In the genomic region with DNA sequence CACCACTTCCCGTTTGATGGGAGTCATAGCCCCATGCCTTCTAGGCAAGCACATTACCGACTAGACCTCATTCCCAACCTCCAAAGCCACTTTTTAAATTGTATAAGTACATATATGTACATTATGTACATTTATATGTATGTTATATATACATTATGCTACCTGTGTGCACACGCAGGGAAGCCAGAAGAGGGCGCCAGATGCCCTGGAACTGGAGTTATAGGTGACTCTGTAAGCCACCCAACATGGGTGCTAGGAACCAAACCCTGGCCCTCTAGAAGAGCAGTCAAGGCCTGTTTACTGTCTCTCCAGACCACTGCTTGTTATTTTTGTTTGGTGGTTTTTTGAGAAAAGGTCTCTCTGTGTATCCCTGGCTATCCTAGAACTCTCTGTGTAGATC, we compare ENCODE assay signal across 26 mouse cellular contexts. TPM values are rescaled to one million over a fixed set of nuclear protein-coding genes. Genes with fewer than 3 reads are reported as not detected.
DNase-seq lines count a peak whose midpoint lies in the region; ATAC-seq and TF ChIP-seq lines count a peak whose summit lies in the region.
"Had no signal": no experiment of that assay in that cellular context is flagged by ENCODE, and none has a peak within 500 bp of the region (broad histone marks: within the 10 kb centered on the region; RNA-seq: fewer than 3 reads in every experiment).

No protein-coding gene starts in this region.

- peak; percentile 3; the same call in 1 of the 2 replicates for TF ChIP-seq CTCF in gastrocnemius, adult 2 months (IDR thresholded peaks at IDR 0.05)
- peak; percentile 12; the same call in 1 of the 2 replicates for TF ChIP-seq CTCF in lung, embryonic 14.5 days (IDR thresholded peaks at IDR 0.05; ENCODE audit: low read depth)
- TF ChIP-seq CTCF in lung, adult 2 months (IDR thresholded peaks at IDR 0.05; ENCODE audit: insufficient read depth, low read length), result no peak
- TF ChIP-seq CTCF in stomach, postnatal 0 days (IDR thresholded peaks at IDR 0.05; ENCODE audit: low read depth), result peak; percentile 22; the same call in 1 of the 2 replicates

- no peak for DNase-seq in gastrocnemius, adult 2 months
- no peak for DNase-seq in gastrocnemius, adult 8-10 months (ENCODE audit: low spot score in 2 of 2)
- DNase-seq in lung, embryonic 14.5 days, result no peak
- DNase-seq in lung, adult 2 months, result no peak
- DNase-seq in ES-CJ7 (ENCODE audit: low read depth, low spot score), result peak; percentile 41
- DNase-seq in stomach, postnatal 0 days (ENCODE audit: low spot score), result no peak
- no peak for DNase-seq in urinary bladder, adult 18-20 months (ENCODE audit: low spot score in 2 of 2)
- DNase-seq in midbrain, embryonic 10.5 days (ENCODE audit: low spot score), result no peak
- DNase-seq: adrenal gland, adult 8-10 months; cerebellum, postnatal 25 days; gastrocnemius, postnatal 10 days; heart, adult 11 months; heart, postnatal 4 days; kidney, adult 11 months; kidney, postnatal 10 days; lung, postnatal 10 days; midbrain, embryonic 14.5 days had no signal

- no peaks in the 10 kb centered on the region for H3K9me3 ChIP-seq in lung, embryonic 14.5 days (ENCODE audit: low read depth, low read length)
- H3K9me3 ChIP-seq in stomach, postnatal 0 days (ENCODE audit: control insufficient read depth, low read length), result no peaks in the 10 kb centered on the region
- H3K9me3 ChIP-seq in midbrain, embryonic 10.5 days (replicated peaks), result no peaks in the 10 kb centered on the region
- H3K9me3 ChIP-seq: embryonic facial prominence, embryonic 15.5 days; hindbrain, embryonic 15.5 days; limb, embryonic 15.5 days; neural tube, embryonic 13.5 days had no signal

- no peak overlapping the region for H3K27ac ChIP-seq in gastrocnemius, adult 2 months
- no peak overlapping the region for H3K27ac ChIP-seq in lung, embryonic 14.5 days (ENCODE audit: low read depth)
- H3K27ac ChIP-seq in stomach, postnatal 0 days (replicated peaks), result no peak overlapping the region
- H3K27ac ChIP-seq in midbrain, embryonic 10.5 days (replicated peaks), result no peak overlapping the region
- H3K27ac ChIP-seq: embryonic facial prominence, embryonic 15.5 days; hindbrain, embryonic 15.5 days; limb, embryonic 15.5 days; neural tube, embryonic 13.5 days had no signal

- H3K4me1 ChIP-seq in lung, embryonic 14.5 days (ENCODE audit: insufficient read depth), result no peaks in the 10 kb centered on the region
- H3K4me1 ChIP-seq in lung, adult 2 months (ENCODE audit: control insufficient read depth, insufficient read depth, low read length), result no peaks in the 10 kb centered on the region
- H3K4me1 ChIP-seq in stomach, postnatal 0 days (replicated peaks; ENCODE audit: control insufficient read depth, insufficient read depth), result no peaks in the 10 kb centered on the region
- no peaks in the 10 kb centered on the region for H3K4me1 ChIP-seq in midbrain, embryonic 10.5 days
- H3K4me1 ChIP-seq: embryonic facial prominence, embryonic 15.5 days; hindbrain, embryonic 15.5 days; limb, embryonic 15.5 days; neural tube, embryonic 13.5 days had no signal

- no peaks in the 10 kb centered on the region for H3K36me3 ChIP-seq in lung, embryonic 14.5 days (ENCODE audit: insufficient read depth)
- H3K36me3 ChIP-seq in stomach, postnatal 0 days (ENCODE audit: control insufficient read depth, insufficient read depth, low read length), result no peaks in the 10 kb centered on the region
- H3K36me3 ChIP-seq in midbrain, embryonic 10.5 days, result peaks cover 3% of the 10 kb centered on the region; the same call in 1 of the 2 replicates
- H3K36me3 ChIP-seq: embryonic facial prominence, embryonic 15.5 days; hindbrain, embryonic 15.5 days; limb, embryonic 15.5 days; neural tube, embryonic 13.5 days had no signal

- H3K4me2 ChIP-seq in lung, embryonic 14.5 days, result no peak overlapping the region
- H3K4me2 ChIP-seq in stomach, postnatal 0 days (replicated peaks; ENCODE audit: low read depth), result no peak overlapping the region
- H3K4me2 ChIP-seq: embryonic facial prominence, embryonic 15.5 days; hindbrain, embryonic 15.5 days; limb, embryonic 15.5 days; neural tube, embryonic 13.5 days had no signal

- H3K9ac ChIP-seq in lung, embryonic 14.5 days, result no peak overlapping the region
- no peak overlapping the region for H3K9ac ChIP-seq in stomach, postnatal 0 days (ENCODE audit: low read length)
- H3K9ac ChIP-seq: embryonic facial prominence, embryonic 15.5 days; hindbrain, embryonic 15.5 days; limb, embryonic 15.5 days; neural tube, embryonic 13.5 days had no signal

- ATAC-seq in lung, embryonic 14.5 days (ENCODE audit: insufficient read depth), result no peak
- no peak for ATAC-seq in stomach, postnatal 0 days (ENCODE audit: low FRiP score, low TSS enrichment)
- ATAC-seq: CD4-positive, CD25-positive, alpha-beta regulatory T cell, adult 4 months had no signal

- intact Hi-C loops in gastrocnemius, adult 2 months (cut with DNase I), result no loop called here

- TF ChIP-seq EP300 in stomach, postnatal 0 days (optimal IDR thresholded peaks at IDR 0.05), result no peak

- TF ChIP-seq POLR2A in lung, adult 2 months (IDR thresholded peaks at IDR 0.05; ENCODE audit: borderline replicate concordance, extremely low read depth, low read depth, low read length), result no peak

- H3K4me3 ChIP-seq in gastrocnemius, adult 2 months, result no peak overlapping the region
- no peak overlapping the region for H3K4me3 ChIP-seq in lung, embryonic 14.5 days (ENCODE audit: low read depth, low read length)
- H3K4me3 ChIP-seq in lung, adult 2 months (replicated peaks; ENCODE audit: extremely low read depth, low read depth, low read length), result no peak overlapping the region
- H3K4me3 ChIP-seq in stomach, postnatal 0 days (ENCODE audit: low read depth, low read length), result no peak overlapping the region
- no peak overlapping the region for H3K4me3 ChIP-seq in midbrain, embryonic 10.5 days
- H3K4me3 ChIP-seq: embryonic facial prominence, embryonic 15.5 days; hindbrain, embryonic 15.5 days; limb, embryonic 15.5 days; neural tube, embryonic 13.5 days had no signal

- H3K27me3 ChIP-seq in lung, embryonic 14.5 days (ENCODE audit: insufficient read depth, low read length), result no peaks in the 10 kb centered on the region
- H3K27me3 ChIP-seq in stomach, postnatal 0 days (ENCODE audit: control insufficient read depth, insufficient read depth, low read length), result no peaks in the 10 kb centered on the region
- no peaks in the 10 kb centered on the region; the same call in 1 of the 2 replicates for H3K27me3 ChIP-seq in midbrain, embryonic 10.5 days (ENCODE audit: low read depth, poor library complexity, severe bottlenecking)
- H3K27me3 ChIP-seq: embryonic facial prominence, embryonic 15.5 days; hindbrain, embryonic 15.5 days; neural tube, embryonic 13.5 days had no signal

- 87% methylated on average over 4 of the region's 4 CpGs for WGBS in lung, embryonic 14.5 days
- WGBS in lung, adult 2 months, result 87% methylated on average over 4 of the region's 4 CpGs
- 80% methylated on average over 4 of the region's 4 CpGs for WGBS in stomach, postnatal 0 days
- WGBS in midbrain, embryonic 10.5 days, result 88% methylated on average over 4 of the region's 4 CpGs

RNA-seq across cellular contexts. Expression of gene Hand1, which starts 14.4 kb away (rescaled TPM):
- total RNA-seq in gastrocnemius, adult 2 months (2021), result not detected
- not detected for total RNA-seq in gastrocnemius, adult 8-10 months (2022)
- polyA plus RNA-seq in lung, embryonic 14.5 days (2014; fragmentation: Nextera tagmentation; extraction: Ambion mirVana), result not detected in 2 replicates
- polyA plus RNA-seq in lung, adult 2 months (2012; rRNA removed), result 0.06 TPM in 1 of 2 replicates, not detected in the other
- polyA plus RNA-seq in stomach, postnatal 0 days (2015; fragmentation: Nextera tagmentation; extraction: Ambion mirVana), result 0.12 and 0.16 TPM in 2 replicates
- polyA plus RNA-seq in midbrain, embryonic 10.5 days (2016; fragmentation: Nextera tagmentation; extraction: Ambion mirVana), result 0.15 TPM in 1 of 2 replicates, not detected in the other
- total RNA-seq: gastrocnemius, postnatal 10 days; layer of hippocampus, adult 18-20 months; left cerebral cortex, postnatal 36 days; megakaryocyte, adult 5-6 weeks had no signal
- polyA plus RNA-seq: brain, embryonic 14.5 days; CD4-positive, CD25-positive, alpha-beta regulatory T cell, adult 4 months; hindbrain, embryonic 15.5 days; midbrain, embryonic 14.5 days had no signal

RNA-seq across cellular contexts. Expression of gene Sap30l, which starts 16.8 kb away (rescaled TPM):
- total RNA-seq in gastrocnemius, adult 2 months (2021), result 10 to 100 TPM; 46.5 to 47.6 TPM
- 10 to 100 TPM; 47.2 to 59.8 (median 55.3) TPM for total RNA-seq in gastrocnemius, adult 8-10 months (2022)
- 15.9 and 16.7 TPM in 2 replicates for polyA plus RNA-seq in lung, embryonic 14.5 days (2014; fragmentation: Nextera tagmentation; extraction: Ambion mirVana)
- polyA plus RNA-seq in lung, adult 2 months (2012; rRNA removed), result 24.7 and 37.0 TPM in 2 replicates
- polyA plus RNA-seq in stomach, postnatal 0 days (2015; fragmentation: Nextera tagmentation; extraction: Ambion mirVana), result 8.7 TPM in 2 replicates
- 7.2 TPM in 2 replicates for polyA plus RNA-seq in midbrain, embryonic 10.5 days (2016; fragmentation: Nextera tagmentation; extraction: Ambion mirVana)
